18 mouse cellular contexts compared by ENCODE assay signal in genomic region chr4:137031319-137031718, GRCm38 (mm10). TPM values are rescaled to one million over a fixed set of nuclear protein-coding genes. Genes with fewer than 3 reads are reported as not detected.
DNase-seq lines count a peak whose midpoint lies in the region; ATAC-seq and TF ChIP-seq lines count a peak whose summit lies in the region.
"Had no signal": no experiment of that assay in that cellular context is flagged by ENCODE, and none has a peak within 500 bp of the region (broad histone marks: within the 10 kb centered on the region; RNA-seq: fewer than 3 reads in every experiment).

No protein-coding gene starts in this region.

- H3K4me2 ChIP-seq in lung, embryonic 14.5 days, result no peak overlapping the region
- H3K4me2 ChIP-seq: forebrain, embryonic 13.5 days; hindbrain, embryonic 13.5 days had no signal

- no peak overlapping the region for H3K9ac ChIP-seq in lung, embryonic 14.5 days
- H3K9ac ChIP-seq: forebrain, embryonic 13.5 days; forebrain, postnatal 0 days; hindbrain, embryonic 13.5 days had no signal

- 62% methylated on average over 7 of the region's 7 CpGs for WGBS in lung, embryonic 14.5 days

- H3K36me3 ChIP-seq in lung, embryonic 14.5 days (ENCODE audit: insufficient read depth), result no peaks in the 10 kb centered on the region
- H3K36me3 ChIP-seq: embryonic facial prominence, embryonic 10.5 days; heart, embryonic 10.5 days; hindbrain, embryonic 13.5 days had no signal

- no peak overlapping the region for H3K27ac ChIP-seq in lung, embryonic 14.5 days (ENCODE audit: low read depth)
- H3K27ac ChIP-seq: embryonic facial prominence, embryonic 10.5 days; forebrain, embryonic 13.5 days; heart, embryonic 10.5 days; hindbrain, embryonic 13.5 days; hindbrain, postnatal 0 days had no signal

- TF ChIP-seq CTCF in lung, embryonic 14.5 days (IDR thresholded peaks at IDR 0.05; ENCODE audit: low read depth), result no peak

- H3K4me3 ChIP-seq in lung, embryonic 14.5 days (ENCODE audit: low read depth, low read length), result no peak overlapping the region
- H3K4me3 ChIP-seq: embryonic facial prominence, embryonic 10.5 days; forebrain, embryonic 13.5 days; heart, embryonic 10.5 days; hindbrain, embryonic 13.5 days had no signal

- ATAC-seq in cerebellum, adult (ENCODE audit: insufficient number of reproducible peaks, low FRiP score, low TSS enrichment), result no peak
- no peak for ATAC-seq in lung, embryonic 14.5 days (ENCODE audit: insufficient read depth)
- ATAC-seq: forebrain, embryonic 13.5 days; forebrain, postnatal 0 days; hindbrain, postnatal 0 days had no signal

- H3K27me3 ChIP-seq in lung, embryonic 14.5 days (ENCODE audit: insufficient read depth, low read length), result no peaks in the 10 kb centered on the region
- H3K27me3 ChIP-seq: forebrain, embryonic 13.5 days; hindbrain, embryonic 13.5 days had no signal

- peaks cover 10% of the 10 kb centered on the region; the same call in 1 of the 2 replicates for H3K4me1 ChIP-seq in lung, embryonic 14.5 days (ENCODE audit: insufficient read depth)

- DNase-seq in cerebellum, adult 9-10 months, result peak; percentile 56
- peak; percentile 24 for DNase-seq in kidney, adult 11 months
- no peak for DNase-seq in kidney, adult 8-10 months
- DNase-seq in lung, embryonic 14.5 days, result peak; percentile 66
- DNase-seq in lung, postnatal 10 days, result no peak
- DNase-seq in brain, adult 2 months (ENCODE audit: low read depth, low spot score), result peak; percentile 33
- no peak for DNase-seq in right cerebral cortex, postnatal 14 days
- DNase-seq: adrenal gland, postnatal 10 days; cerebellum, adult 9-11 months; forebrain, postnatal 0 days; gastrocnemius, postnatal 36 days; heart, adult 18-20 months had no signal

- H3K9me3 ChIP-seq in lung, embryonic 14.5 days (ENCODE audit: low read depth, low read length), result no peaks in the 10 kb centered on the region
- H3K9me3 ChIP-seq: embryonic facial prominence, embryonic 10.5 days; forebrain, embryonic 13.5 days; heart, embryonic 10.5 days; hindbrain, embryonic 13.5 days had no signal

RNA-seq across cellular contexts. Expression of gene Zbtb40, which starts 17.3 kb away (rescaled TPM):
- polyA plus RNA-seq in lung, embryonic 14.5 days (2014; fragmentation: Nextera tagmentation; extraction: Ambion mirVana), result 5.4 and 5.5 TPM in 2 replicates

Comparison
In these comparisons a context has a peak if more than half of its experiments do, and no peak if none do; other contexts are left out.
1. DNase-seq: peak in cerebellum, adult 9-10 months (single experiment), kidney, adult 11 months (single experiment), lung, embryonic 14.5 days (single experiment) and brain, adult 2 months (single experiment); none in kidney, adult 8-10 months (0 of 2), lung, postnatal 10 days (single experiment) and right cerebral cortex, postnatal 14 days (single experiment).